Mouse (Mus musculus): ENCODE measurements around the gene Fbxo40. TPM values are rescaled to one million over a fixed set of nuclear protein-coding genes. Genes with fewer than 3 reads are reported as not detected.

Gene Fbxo40
- polyA plus RNA-seq, 1 experiment from 2014 or later = not detected

GRCm38 (mm10) chr16:36941895-36942294 is 48.4 kb downstream of the Fbxo40 start:
- no peaks in the 10 kb centered on the region for H3K9me3 ChIP-seq (ENCODE audit: control insufficient read depth, low read length)
- H3K4me3 ChIP-seq (replicated peaks; ENCODE audit: low read depth, low read length) = no peak overlapping the region
- no peak overlapping the region for H3K27ac ChIP-seq (replicated peaks; ENCODE audit: low read depth, low read length)
- H3K9ac ChIP-seq (replicated peaks; ENCODE audit: low read length) = no peak overlapping the region
- DNase-seq = no peak
- H3K27me3 ChIP-seq (ENCODE audit: control insufficient read depth, insufficient read depth, low read length) = no peaks in the 10 kb centered on the region
- WGBS = 34% methylated on average over 4 of the region's 4 CpGs
- H3K36me3 ChIP-seq (ENCODE audit: control insufficient read depth, insufficient read depth, low read length) = no peaks in the 10 kb centered on the region
- peaks cover 3% of the 10 kb centered on the region; the same call in 1 of the 2 replicates for H3K4me1 ChIP-seq (ENCODE audit: control insufficient read depth, insufficient read depth, low read length)
- no peak for ATAC-seq (ENCODE audit: low FRiP score, low TSS enrichment)
- H3K4me2 ChIP-seq (ENCODE audit: low read length) = no peak overlapping the region

- Histone ChIP-seq H3K4me1 (ENCODE audit: control insufficient read depth, insufficient read depth, low read length) (peaks cover 3% of the 10 kb centered on the region; the same call in 1 of the 2 replicates), H3K27ac (replicated peaks; ENCODE audit: low read depth, low read length) (no peak overlapping the region), H3K4me2 (ENCODE audit: low read length) (no peak overlapping the region), H3K9me3 (ENCODE audit: control insufficient read depth, low read length) (no peaks in the 10 kb centered on the region), H3K36me3 (ENCODE audit: control insufficient read depth, insufficient read depth, low read length) (no peaks in the 10 kb centered on the region), H3K27me3 (ENCODE audit: control insufficient read depth, insufficient read depth, low read length) (no peaks in the 10 kb centered on the region), H3K4me3 (replicated peaks; ENCODE audit: low read depth, low read length) (no peak overlapping the region), H3K9ac (replicated peaks; ENCODE audit: low read length) (no peak overlapping the region)
- WGBS = 81% methylated on average over 6 of the region's 6 CpGs
- no peak for DNase-seq
- ATAC-seq (ENCODE audit: low FRiP score, low TSS enrichment) = no peak
These were observed 49.0 kb downstream of the Fbxo40 start for GRCm38 (mm10) chr16:36941137-36941727.

DNA sequence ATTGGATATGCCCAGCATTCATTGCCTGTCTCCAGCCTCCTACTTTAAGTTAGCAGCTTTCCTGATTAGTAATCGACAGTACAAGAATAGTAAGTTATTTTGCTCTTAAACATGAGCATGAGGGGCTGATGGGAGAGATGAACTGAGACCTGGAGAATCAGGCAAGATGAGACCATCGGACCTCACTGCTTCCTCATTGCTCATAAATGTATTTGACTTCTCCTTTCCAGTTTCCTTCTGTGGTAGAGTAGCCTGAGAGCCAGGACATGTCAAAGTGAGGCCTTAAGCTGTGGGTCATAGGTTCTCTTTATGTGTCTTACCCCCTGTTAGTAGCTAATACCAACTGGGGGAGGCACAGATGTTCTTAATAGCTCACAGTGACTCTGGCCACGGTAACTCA is 54.5 kb downstream of the Fbxo40 start:
- Histone ChIP-seq H3K4me1 (ENCODE audit: control insufficient read depth, insufficient read depth, low read length) (no peaks in the 10 kb centered on the region), H3K9me3 (ENCODE audit: control insufficient read depth, low read length) (no peaks in the 10 kb centered on the region), H3K36me3 (ENCODE audit: control insufficient read depth, insufficient read depth, low read length) (peaks cover 24% of the 10 kb centered on the region), H3K27ac (replicated peaks; ENCODE audit: low read depth, low read length) (no peak overlapping the region), H3K9ac (replicated peaks; ENCODE audit: low read length) (no peak overlapping the region), H3K4me3 (replicated peaks; ENCODE audit: low read depth, low read length) (no peak overlapping the region), H3K4me2 (ENCODE audit: low read length) (no peak overlapping the region), H3K27me3 (ENCODE audit: control insufficient read depth, insufficient read depth, low read length) (no peaks in the 10 kb centered on the region)
- DNase-seq (no peak), ATAC-seq (ENCODE audit: low FRiP score, low TSS enrichment) (no peak)
- WGBS = 85% methylated on average over 3 of the region's 3 CpGs

DNA sequence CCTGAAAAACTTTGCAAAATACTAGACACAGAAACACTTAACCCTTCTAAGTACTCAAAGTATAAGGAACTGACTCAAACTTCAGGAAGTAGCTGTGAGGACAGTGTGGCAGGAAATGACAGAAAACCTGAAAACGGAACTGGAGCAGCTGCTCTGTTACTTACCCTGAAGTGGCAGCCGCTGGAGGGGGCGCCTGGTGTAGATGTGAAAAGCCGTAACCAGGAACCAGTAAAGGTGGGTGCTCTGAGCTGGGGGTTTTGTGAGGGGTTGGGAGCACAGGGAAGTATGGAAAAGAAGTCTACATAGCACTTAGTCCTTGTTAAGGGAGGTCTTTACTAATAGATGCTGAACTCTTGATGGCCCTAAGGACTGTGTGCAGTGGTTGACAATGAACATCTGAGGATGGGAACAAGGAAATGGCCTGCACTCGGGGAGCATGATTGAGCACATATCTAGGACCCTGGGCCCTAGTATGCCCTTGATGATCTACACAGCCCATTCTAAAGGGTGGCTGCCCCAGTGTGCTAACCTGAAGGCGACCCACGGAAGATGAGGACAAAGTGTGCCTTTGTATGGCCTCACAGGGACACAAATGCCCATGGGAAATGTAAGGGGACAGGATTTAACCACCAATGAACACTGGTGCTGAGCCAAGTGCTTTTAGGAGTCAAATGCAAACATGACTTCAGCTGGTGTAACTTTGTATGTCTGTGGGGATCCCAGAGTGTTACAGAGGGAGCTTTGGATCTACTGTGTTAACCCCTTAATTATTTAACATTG is 55.2 kb downstream of the Fbxo40 start, which contains the start of gene Hcls1:
Gene Hcls1 (plus strand): TSS at position 143 of the 780 bp plus-strand sequence.
- Histone ChIP-seq H3K9me3 (ENCODE audit: control insufficient read depth, low read length) (no peaks in the 10 kb centered on the region), H3K4me1 (ENCODE audit: control insufficient read depth, insufficient read depth, low read length) (no peaks in the 10 kb centered on the region), H3K4me2 (ENCODE audit: low read length) (no peak within 1 kb of the TSS), H3K27ac (replicated peaks; ENCODE audit: low read depth, low read length) (no peak within 1 kb of the TSS), H3K36me3 (ENCODE audit: control insufficient read depth, insufficient read depth, low read length) (peaks cover 32% of the 10 kb centered on the region), H3K9ac (replicated peaks; ENCODE audit: low read length) (no peak within 1 kb of the TSS), H3K27me3 (ENCODE audit: control insufficient read depth, insufficient read depth, low read length) (no peaks in the 10 kb centered on the region), H3K4me3 (replicated peaks; ENCODE audit: low read depth, low read length) (no peak within 1 kb of the TSS)
- DNase-seq = no peak
- 88% methylated on average over 7 of the region's 7 CpGs for WGBS
- ATAC-seq (ENCODE audit: low FRiP score, low TSS enrichment) = no peak

DNA sequence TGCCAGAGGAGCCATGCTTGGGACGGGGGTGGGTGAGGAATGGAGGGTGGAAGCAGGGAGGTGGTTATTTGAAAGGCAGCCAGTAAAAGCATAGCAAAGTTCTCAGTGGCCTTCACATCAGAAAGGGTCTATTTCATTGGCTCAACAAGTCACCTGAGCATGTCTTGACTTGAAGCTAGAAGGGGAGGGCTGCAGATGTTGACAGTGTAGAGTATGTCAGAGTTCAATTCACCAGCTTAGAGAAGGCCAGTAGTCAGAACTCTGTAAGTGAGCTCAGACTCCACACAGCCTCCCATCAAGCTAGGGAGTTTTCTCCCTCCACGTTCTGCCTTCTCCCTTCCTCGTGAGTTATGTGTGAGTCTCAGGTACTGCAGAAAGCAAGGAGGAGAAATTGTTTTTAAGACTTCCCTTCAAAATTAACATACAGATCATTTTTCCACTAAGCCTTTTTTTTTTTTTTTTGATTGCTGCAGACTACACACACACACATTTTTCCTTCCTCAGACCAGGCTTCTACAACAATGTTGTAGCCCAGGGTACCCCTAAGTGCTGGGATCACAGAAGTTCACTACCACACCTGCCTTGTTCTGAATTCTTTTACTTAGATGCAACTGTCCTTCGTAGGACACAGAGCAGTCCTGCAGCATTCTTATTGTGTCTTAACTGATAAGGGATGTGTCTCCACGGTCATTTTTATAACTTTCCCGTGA is 56.0 kb downstream of the Fbxo40 start:
- no peaks in the 10 kb centered on the region for H3K9me3 ChIP-seq (ENCODE audit: control insufficient read depth, low read length)
- 84% methylated on average over 6 of the region's 6 CpGs for WGBS
- H3K9ac ChIP-seq (replicated peaks; ENCODE audit: low read length) = no peak overlapping the region
- no peak overlapping the region for H3K27ac ChIP-seq (replicated peaks; ENCODE audit: low read depth, low read length)
- no peaks in the 10 kb centered on the region for H3K27me3 ChIP-seq (ENCODE audit: control insufficient read depth, insufficient read depth, low read length)
- H3K4me2 ChIP-seq (ENCODE audit: low read length) = no peak overlapping the region
- H3K4me1 ChIP-seq (ENCODE audit: control insufficient read depth, insufficient read depth, low read length) = no peaks in the 10 kb centered on the region
- ATAC-seq (ENCODE audit: low FRiP score, low TSS enrichment) = no peak
- no peak for DNase-seq
- H3K4me3 ChIP-seq (replicated peaks; ENCODE audit: low read depth, low read length) = no peak overlapping the region
- peaks cover 39% of the 10 kb centered on the region for H3K36me3 ChIP-seq (ENCODE audit: control insufficient read depth, insufficient read depth, low read length)

- Histone ChIP-seq H3K36me3 (ENCODE audit: control insufficient read depth, insufficient read depth, low read length) (peaks cover 57% of the 10 kb centered on the region), H3K9me3 (ENCODE audit: control insufficient read depth, low read length) (no peaks in the 10 kb centered on the region), H3K4me1 (ENCODE audit: control insufficient read depth, insufficient read depth, low read length) (no peaks in the 10 kb centered on the region), H3K27me3 (ENCODE audit: control insufficient read depth, insufficient read depth, low read length) (no peaks in the 10 kb centered on the region), H3K4me3 (replicated peaks; ENCODE audit: low read depth, low read length) (no peak overlapping the region), H3K9ac (replicated peaks; ENCODE audit: low read length) (no peak overlapping the region), H3K4me2 (ENCODE audit: low read length) (no peak overlapping the region), H3K27ac (replicated peaks; ENCODE audit: low read depth, low read length) (no peak overlapping the region)
- ATAC-seq (ENCODE audit: low FRiP score, low TSS enrichment) (no peak), DNase-seq (no peak)
- WGBS = 95% methylated on average over 6 of the region's 6 CpGs
These were observed 57.7 kb downstream of the Fbxo40 start for GRCm38 (mm10) chr16:36932546-36932945.

GRCm38 (mm10) chr16:36931976-36932375 is 58.3 kb downstream of the Fbxo40 start:
- Histone ChIP-seq H3K27me3 (ENCODE audit: control insufficient read depth, insufficient read depth, low read length) (no peaks in the 10 kb centered on the region), H3K36me3 (ENCODE audit: control insufficient read depth, insufficient read depth, low read length) (peaks cover 63% of the 10 kb centered on the region), H3K4me1 (ENCODE audit: control insufficient read depth, insufficient read depth, low read length) (no peaks in the 10 kb centered on the region), H3K4me2 (ENCODE audit: low read length) (no peak overlapping the region), H3K4me3 (replicated peaks; ENCODE audit: low read depth, low read length) (no peak overlapping the region), H3K27ac (replicated peaks; ENCODE audit: low read depth, low read length) (no peak overlapping the region), H3K9ac (replicated peaks; ENCODE audit: low read length) (no peak overlapping the region), H3K9me3 (ENCODE audit: control insufficient read depth, low read length) (no peaks in the 10 kb centered on the region)
- WGBS = 91% methylated on average over 3 of the region's 3 CpGs
- ATAC-seq (ENCODE audit: low FRiP score, low TSS enrichment) = no peak
- DNase-seq = no peak

- peaks cover 69% of the 10 kb centered on the region for H3K36me3 ChIP-seq (ENCODE audit: control insufficient read depth, insufficient read depth, low read length)
- no peaks in the 10 kb centered on the region for H3K27me3 ChIP-seq (ENCODE audit: control insufficient read depth, insufficient read depth, low read length)
- H3K9me3 ChIP-seq (ENCODE audit: control insufficient read depth, low read length) = no peaks in the 10 kb centered on the region
- 97% methylated on average over 10 of the region's 10 CpGs for WGBS
- no peak overlapping the region for H3K4me2 ChIP-seq (ENCODE audit: low read length)
- DNase-seq (no peak), ATAC-seq (ENCODE audit: low FRiP score, low TSS enrichment) (no peak)
- H3K4me1 ChIP-seq (ENCODE audit: control insufficient read depth, insufficient read depth, low read length) = no peaks in the 10 kb centered on the region
- no peak overlapping the region for H3K27ac ChIP-seq (replicated peaks; ENCODE audit: low read depth, low read length)
- H3K9ac ChIP-seq (replicated peaks; ENCODE audit: low read length) = no peak overlapping the region
- no peak overlapping the region for H3K4me3 ChIP-seq (replicated peaks; ENCODE audit: low read depth, low read length)
These were observed 58.9 kb downstream of the Fbxo40 start for GRCm38 (mm10) chr16:36931381-36931780.
